Mouse (Mus musculus) kidney, adult 11 months (tissue): ENCODE measurements around the gene Ptprg.

Source experiments
- DNase-seq: peaks from one replicate; pipeline ENCODE4 v3.0.0; 2022

Ptprg gene

GRCm38 (mm10) chr14:11619606-11620005 lies 66.3 kb downstream of the Ptprg start:
- DNase-seq, result no peak

GRCm38 (mm10) chr14:11620314-11620713 lies 67.0 kb downstream of the Ptprg start:
- no peak for DNase-seq

- DNase-seq, result no peak
These were observed 67.7 kb downstream of the Ptprg start for GRCm38 (mm10) chr14:11620962-11621568.

- DNase-seq, result no peak
These were observed 70.2 kb downstream of the Ptprg start for GRCm38 (mm10) chr14:11623576-11623975.

- DNase-seq, result no peak
These were observed 77.4 kb downstream of the Ptprg start for GRCm38 (mm10) chr14:11630736-11631135.

GRCm38 (mm10) chr14:11631505-11631904 lies 78.2 kb downstream of the Ptprg start:
- DNase-seq, result no peak

- DNase-seq, result no peak
These were observed 84.3 kb downstream of the Ptprg start for GRCm38 (mm10) chr14:11637673-11638072.

- DNase-seq, result no peak
These were observed 86.0 kb downstream of the Ptprg start for GRCm38 (mm10) chr14:11639366-11639765.

- DNase-seq, result no peak
These were observed 87.0 kb downstream of the Ptprg start for GRCm38 (mm10) chr14:11640372-11640771.

GRCm38 (mm10) chr14:11640996-11641395 lies 87.7 kb downstream of the Ptprg start:
- no peak for DNase-seq

GRCm38 (mm10) chr14:11642977-11643376 lies 89.6 kb downstream of the Ptprg start:
- peak; percentile 48 for DNase-seq

GRCm38 (mm10) chr14:11657374-11657773 lies 104.0 kb downstream of the Ptprg start:
- no peak for DNase-seq

GRCm38 (mm10) chr14:11663661-11664215 lies 110.4 kb downstream of the Ptprg start:
- DNase-seq, result no peak

- no peak for DNase-seq
These were observed 111.0 kb downstream of the Ptprg start for GRCm38 (mm10) chr14:11664302-11664701.

- DNase-seq, result no peak
These were observed 111.7 kb downstream of the Ptprg start for GRCm38 (mm10) chr14:11665046-11665445.

GRCm38 (mm10) chr14:11667762-11668161 lies 114.4 kb downstream of the Ptprg start:
- no peak for DNase-seq

- DNase-seq, result no peak
These were observed 117.5 kb downstream of the Ptprg start for GRCm38 (mm10) chr14:11670847-11671246.

GRCm38 (mm10) chr14:11672981-11673547 lies 119.7 kb downstream of the Ptprg start:
- no peak for DNase-seq

- DNase-seq, result no peak
These were observed 124.9 kb downstream of the Ptprg start for GRCm38 (mm10) chr14:11678201-11678600.

GRCm38 (mm10) chr14:11679741-11680140 lies 126.4 kb downstream of the Ptprg start:
- DNase-seq, result no peak

- DNase-seq, result no peak
These were observed 127.3 kb downstream of the Ptprg start for GRCm38 (mm10) chr14:11680621-11681020.

GRCm38 (mm10) chr14:11682441-11682840 lies 129.1 kb downstream of the Ptprg start:
- DNase-seq, result no peak

- DNase-seq, result no peak
These were observed 130.2 kb downstream of the Ptprg start for GRCm38 (mm10) chr14:11683386-11684081.

- DNase-seq, result no peak
These were observed 130.8 kb downstream of the Ptprg start for GRCm38 (mm10) chr14:11684104-11684503.
